Mouse (Mus musculus): Measurements from ENCODE around the gene Ephb2. TPM values are rescaled to one million over a fixed set of nuclear protein-coding genes. Genes with fewer than 3 reads are reported as not detected.
A peak's percentile ranks its signal among the peaks of the same experiment; 100 is the strongest.

The Ephb2 gene
- total RNA-seq, 2 experiments from 2014 or later: 12.3 to 13.5 TPM

DNA sequence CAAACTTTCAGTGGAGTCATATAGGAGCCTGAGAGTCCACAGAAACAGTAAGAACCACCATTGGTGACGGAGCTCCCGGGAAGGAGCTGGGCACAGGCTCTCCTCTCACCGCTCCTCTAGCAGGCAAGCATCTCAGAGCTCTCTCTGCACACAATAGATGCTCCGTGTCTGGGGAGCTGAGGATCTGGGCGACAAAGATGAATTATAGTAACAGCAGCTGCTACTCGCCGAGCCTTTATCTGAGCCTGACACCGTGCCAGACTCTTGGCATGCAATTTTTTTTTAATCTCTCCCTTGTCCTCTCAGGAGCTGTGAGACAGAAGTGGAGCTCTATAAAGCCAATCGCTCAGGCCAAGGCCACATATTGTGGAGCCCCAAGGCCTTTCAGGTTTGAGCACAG lies 170.7 kb downstream of the Ephb2 start:
- no peak for DNase-seq (ENCODE audit: low spot score in 2 of 2)

- no peak for DNase-seq (ENCODE audit: low spot score in 2 of 2)
These were observed 177.9 kb downstream of the Ephb2 start for GRCm38 (mm10) chr4:136657914-136658313.

GRCm38 (mm10) chr4:136653692-136654234 lies 182.0 kb downstream of the Ephb2 start:
- DNase-seq (ENCODE audit: low spot score in 2 of 2): no peak

DNA sequence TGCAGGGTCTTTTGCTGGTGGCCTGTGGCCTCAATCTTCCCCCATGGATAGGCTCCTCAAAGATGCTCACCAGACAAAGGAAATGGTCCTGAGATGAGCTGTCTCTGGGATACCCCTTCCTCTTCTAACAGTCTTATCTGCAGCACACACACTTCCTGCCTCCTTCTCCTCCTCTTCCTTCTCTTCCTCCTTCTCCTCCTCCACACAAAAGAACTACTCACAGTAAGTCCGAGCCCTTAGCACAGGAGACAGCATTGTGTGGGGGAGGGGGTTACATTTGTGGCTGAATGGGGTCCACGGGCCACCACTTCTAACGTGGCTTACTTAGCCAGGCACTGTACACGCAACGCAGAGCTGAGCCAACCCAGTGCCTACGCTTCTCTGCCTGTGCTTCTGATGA lies 182.8 kb downstream of the Ephb2 start:
- DNase-seq (ENCODE audit: low spot score in 2 of 2): no peak

- no peak for DNase-seq (ENCODE audit: low spot score in 2 of 2)
These were observed 183.3 kb downstream of the Ephb2 start for GRCm38 (mm10) chr4:136652528-136652910.

GRCm38 (mm10) chr4:136651882-136652527 lies 183.8 kb downstream of the Ephb2 start:
- DNase-seq (ENCODE audit: low spot score in 2 of 2): no peak

- DNase-seq (ENCODE audit: low spot score in 2 of 2): peak in 1 of 2 experiments; percentile 30
These were observed 184.4 kb downstream of the Ephb2 start for GRCm38 (mm10) chr4:136651357-136651811.

DNA sequence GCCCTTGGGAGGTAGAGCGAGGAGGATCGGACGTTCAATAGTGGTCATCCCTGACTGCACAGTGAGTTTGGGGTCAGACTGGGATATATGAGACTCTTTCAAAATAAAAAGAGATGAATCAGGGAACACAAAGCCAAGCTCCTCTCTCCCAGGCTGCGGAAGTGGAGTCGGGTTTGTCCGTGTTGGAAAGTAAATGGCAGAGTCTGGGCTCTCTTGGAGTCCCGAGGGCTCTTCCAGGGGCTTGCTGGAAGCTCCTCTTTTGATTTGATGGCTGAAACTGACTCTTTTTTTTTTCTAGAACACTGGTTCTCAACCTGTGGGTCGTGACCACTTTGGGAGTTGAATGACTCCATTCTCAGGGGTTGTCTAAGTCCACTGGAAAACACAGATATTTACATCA lies 185.5 kb downstream of the Ephb2 start:
- no peak for DNase-seq (ENCODE audit: low spot score in 2 of 2)

DNA sequence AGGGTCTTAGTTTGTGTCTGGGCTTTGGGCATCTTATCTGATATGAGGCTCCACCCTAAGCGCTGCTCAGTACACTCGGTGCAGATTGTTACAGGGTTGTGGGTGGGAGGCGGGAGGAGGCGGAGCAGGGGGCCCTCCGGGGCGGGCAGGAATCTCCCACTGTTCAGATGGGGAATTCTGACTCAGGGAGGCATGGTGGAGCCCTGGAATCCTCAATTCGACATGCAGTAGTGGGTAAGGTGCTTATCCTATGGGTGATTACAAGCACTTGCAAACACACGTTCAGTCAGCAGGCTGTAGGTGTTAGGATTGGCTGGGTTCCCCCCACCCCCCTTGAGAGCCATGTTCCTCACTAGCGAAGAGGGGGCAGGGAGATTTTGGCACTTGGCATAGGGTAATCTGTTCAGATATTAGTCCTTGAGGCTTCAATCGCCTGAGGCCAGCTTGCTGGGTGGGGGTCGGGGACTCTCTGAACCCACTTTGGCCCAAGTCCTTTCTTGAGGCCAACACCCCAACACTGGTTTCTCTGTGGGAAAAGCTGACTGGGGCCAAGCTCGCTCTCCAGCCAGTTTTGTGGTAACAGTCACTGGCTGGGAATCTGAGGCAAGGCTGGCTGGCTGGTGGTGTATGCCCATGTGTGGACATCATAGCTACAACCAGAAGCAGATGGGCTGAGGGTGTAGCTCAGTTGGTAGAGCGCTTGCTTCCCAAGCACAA lies 186.2 kb downstream of the Ephb2 start:
- no peak for DNase-seq (ENCODE audit: low spot score in 2 of 2)

DNA sequence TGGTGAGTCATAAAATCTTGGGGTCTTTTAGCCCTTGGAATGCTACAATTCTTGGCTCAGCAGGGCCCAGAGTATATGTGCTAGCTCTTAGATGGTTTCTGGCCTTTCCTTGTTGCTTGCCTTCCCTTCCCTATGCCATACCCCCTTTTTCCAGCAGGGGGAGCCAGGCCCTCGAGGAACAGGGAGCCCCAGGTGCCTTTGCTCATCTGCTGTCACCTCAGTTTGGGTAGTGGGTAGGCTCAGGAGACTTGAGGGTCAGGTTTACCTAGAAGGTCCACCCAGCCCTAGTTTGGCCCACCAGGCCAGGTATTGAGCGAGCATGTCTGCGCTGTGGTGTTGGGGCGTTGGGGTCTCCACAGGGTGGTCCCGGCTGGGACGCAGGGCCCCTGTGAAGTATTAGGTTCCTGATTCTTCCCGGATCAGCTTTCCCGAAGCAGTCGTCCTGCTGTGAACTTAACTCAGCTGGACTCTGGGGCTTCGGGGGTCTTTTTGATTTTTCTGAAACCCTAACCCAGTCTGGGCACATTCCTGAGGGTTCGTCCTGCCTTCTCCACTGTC lies 186.8 kb downstream of the Ephb2 start:
- DNase-seq (ENCODE audit: low spot score in 2 of 2): peak; percentile 66 to 77

DNA sequence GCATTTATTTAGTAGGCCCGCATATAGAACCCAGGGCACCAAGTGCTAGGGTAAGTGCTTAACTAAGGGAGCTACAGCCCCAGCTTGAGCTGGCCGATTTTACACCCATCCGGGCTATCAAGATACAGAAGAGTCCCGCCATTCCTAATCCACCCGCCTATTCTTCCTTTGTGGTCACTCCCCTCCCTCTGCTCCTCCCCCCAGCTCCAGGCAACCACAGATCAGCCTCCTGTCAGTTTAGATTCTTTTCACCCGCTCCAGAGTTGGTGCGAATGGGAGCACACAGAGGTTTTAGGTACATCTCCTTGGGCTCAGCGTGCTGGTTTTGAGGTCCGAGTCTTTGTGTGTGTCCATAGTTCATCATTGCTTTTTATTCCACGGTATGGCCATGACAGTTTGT lies 196.9 kb downstream of the Ephb2 start:
- DNase-seq (ENCODE audit: low spot score in 2 of 2): no peak

- DNase-seq (ENCODE audit: low spot score in 2 of 2): no peak
These were observed 197.5 kb downstream of the Ephb2 start for GRCm38 (mm10) chr4:136638230-136638750.

DNA sequence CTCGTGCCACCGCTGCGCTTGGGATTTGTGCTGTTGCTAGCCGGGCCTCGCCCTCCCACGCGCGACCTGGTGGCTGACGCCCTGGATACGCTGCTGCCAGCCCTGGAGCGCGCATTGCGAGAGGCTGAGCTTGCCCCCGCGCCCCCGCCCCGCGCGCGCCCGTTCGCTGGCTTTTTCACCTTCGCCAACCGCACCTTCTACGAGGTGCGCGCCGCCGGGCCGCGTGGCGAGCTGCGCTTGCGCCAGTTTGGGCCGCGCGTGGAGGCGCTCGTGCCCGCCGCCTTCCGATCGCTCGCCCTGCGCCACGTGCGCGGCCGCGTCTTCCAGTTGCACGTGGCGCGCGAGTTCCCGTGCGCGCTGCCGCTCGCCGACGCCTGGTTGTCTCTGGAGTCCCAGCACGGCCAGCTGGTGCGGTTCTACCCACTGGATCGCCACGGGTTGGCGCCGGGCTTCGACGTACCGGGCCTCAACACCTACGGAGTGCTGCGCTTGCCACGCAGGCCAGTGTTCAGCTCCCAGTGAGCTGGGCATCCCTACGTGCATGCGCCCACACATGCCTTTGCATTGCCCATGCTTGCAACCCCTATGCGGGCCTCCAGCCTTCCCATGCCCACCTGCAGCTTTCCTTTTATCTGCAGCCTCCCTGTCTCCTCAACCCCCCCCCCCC lies 198.1 kb downstream of the Ephb2 start:
- peak in 1 of 2 experiments; percentile 36 for DNase-seq (ENCODE audit: low spot score in 2 of 2)

GRCm38 (mm10) chr4:136636983-136637562 lies 198.7 kb downstream of the Ephb2 start:
- no peak for DNase-seq (ENCODE audit: low spot score in 2 of 2)

GRCm38 (mm10) chr4:136636511-136636910 lies 199.3 kb downstream of the Ephb2 start:
- no peak for DNase-seq (ENCODE audit: low spot score in 2 of 2)

GRCm38 (mm10) chr4:136635995-136636394 lies 199.8 kb downstream of the Ephb2 start:
- DNase-seq (ENCODE audit: low spot score in 2 of 2): no peak

DNA sequence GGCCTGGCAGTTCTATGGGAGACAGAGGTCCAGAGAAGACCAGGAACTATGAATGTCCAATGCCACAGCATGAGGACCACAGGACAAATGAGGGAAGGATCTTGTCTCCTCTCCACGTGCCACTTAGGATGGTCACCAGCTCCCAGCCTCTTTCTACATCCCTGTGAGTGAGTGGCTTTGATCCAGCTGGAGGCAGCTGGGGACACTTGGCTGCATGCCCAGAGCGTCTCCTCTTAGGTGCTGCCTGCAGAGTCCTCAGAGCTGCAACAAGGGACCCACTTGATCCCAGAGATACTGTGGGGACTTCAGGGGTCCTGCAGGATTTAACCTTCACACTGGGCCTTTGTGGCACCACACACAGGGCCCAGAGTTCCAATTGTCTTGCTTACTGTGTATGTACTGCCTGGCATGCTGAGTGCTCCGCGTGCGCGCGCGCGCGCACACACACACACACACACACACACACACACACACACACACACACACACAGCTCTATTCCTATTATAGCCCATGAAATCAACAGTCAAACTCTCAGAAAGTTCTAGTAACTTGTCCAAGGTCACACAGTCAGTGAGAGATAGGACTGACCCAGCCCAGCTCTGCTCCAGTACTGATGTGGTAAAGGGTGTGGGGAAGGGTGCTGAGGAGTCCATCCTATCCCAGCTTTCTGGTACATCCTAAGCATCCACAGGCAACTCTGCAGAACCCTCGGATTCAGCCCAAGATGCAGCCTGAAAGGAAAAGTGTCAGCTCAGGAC lies 204.4 kb downstream of the Ephb2 start:
- DNase-seq (ENCODE audit: low spot score in 2 of 2): no peak

DNA sequence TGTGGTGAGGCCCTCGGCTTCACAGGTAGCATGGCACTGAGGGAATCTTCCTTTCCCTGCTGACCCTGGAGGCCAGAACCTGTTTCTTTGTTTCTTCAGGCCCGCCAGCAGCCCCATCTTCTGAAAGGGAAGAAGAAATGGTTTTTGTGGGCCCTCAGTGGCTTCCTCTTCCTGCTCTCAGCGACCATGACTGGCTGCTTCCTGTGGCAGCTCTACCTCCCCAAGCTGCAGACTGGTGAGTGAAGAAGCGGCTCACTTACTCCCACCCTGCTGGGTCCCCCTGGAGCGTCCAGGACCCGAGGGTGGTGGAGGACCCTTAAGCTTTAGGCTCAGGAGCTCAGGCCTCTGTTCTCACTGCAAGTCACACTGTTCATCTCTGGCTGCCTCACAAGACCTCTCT lies 209.2 kb downstream of the Ephb2 start:
- no peak for DNase-seq (ENCODE audit: low spot score in 2 of 2)

DNA sequence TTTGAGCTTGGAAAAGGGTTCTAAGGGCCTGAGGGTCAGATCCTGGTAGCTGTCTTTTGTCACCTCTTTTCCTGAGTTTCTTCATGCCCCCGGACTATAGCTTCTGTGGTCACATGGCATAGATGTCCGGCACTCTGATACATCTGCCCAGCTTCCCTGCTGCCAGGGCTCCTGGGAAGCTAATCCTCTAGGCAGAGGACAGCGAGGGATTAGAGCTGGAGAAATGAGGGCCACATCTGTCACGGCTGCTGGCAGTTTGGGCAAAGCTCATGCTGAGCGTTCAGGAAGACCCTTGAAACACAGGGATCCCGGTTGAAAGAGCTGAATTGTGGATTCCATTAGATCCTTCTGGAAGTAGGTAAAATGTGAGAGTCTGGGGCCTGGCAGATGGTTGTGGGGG lies 213.4 kb downstream of the Ephb2 start, which contains the start of gene Lactbl1:
TSS of gene Lactbl1 (plus strand) at position 234 of the 400 bp plus-strand sequence.
- no peak for DNase-seq (ENCODE audit: low spot score in 2 of 2)

DNA sequence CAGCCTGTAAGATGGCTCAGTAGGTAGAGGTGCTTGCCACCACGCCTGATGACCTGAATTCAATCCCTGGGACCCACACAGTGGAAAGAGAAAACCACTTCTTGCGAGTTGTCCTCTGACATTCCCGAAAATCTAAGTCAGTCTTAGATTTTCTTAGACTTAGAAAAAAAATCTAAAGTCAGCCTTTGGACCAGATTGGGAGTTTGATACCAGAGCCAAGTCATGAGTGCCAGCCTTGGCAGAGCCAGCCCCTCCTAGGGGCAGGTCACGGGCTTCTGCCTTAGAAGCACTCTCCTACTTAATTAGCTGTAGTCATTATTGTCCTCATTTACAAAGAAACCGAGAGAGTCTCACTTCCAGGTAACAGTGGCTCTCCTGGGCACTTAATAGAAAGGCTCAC lies 213.8 kb downstream of the Ephb2 start:
- no peak for DNase-seq (ENCODE audit: low spot score in 2 of 2)
